Mouse (Mus musculus) midbrain, embryonic 12.5 days (tissue): ENCODE results near the gene C1qtnf9. TPM values are rescaled to one million over a fixed set of nuclear protein-coding genes. Genes with fewer than 3 reads are reported as not detected.

Source experiments
- ATAC-seq: fragments of 200-750 bp; cut with Nextera tagmentation; 2 replicates; pipeline ENCODE4 v1.8.0; 2017; ENCODE audit warnings: low read depth, moderate TSS enrichment, moderate library complexity; ENCODE audit not compliant: low FRiP score
- H3K27ac ChIP-seq: fragments of 300-500 bp; sonication (generic); replicated peaks from 2 replicates; pipeline ENCODE4 v1.5.1; 2016; ENCODE audit warnings: mild to moderate bottlenecking
- H3K27me3 ChIP-seq: fragments of 300-500 bp; sonication (generic); 2 replicates; pipeline ENCODE4 v1.6.1; 2016; ENCODE audit warnings: mild to moderate bottlenecking
- H3K36me3 ChIP-seq: fragments of 300-500 bp; sonication (generic); 2 replicates; pipeline ENCODE4 v1.6.1; 2016
- H3K4me1 ChIP-seq: fragments of 300-500 bp; sonication (generic); 2 replicates; pipeline ENCODE4 v1.6.1; 2016
- H3K4me2 ChIP-seq: fragments of 300-500 bp; sonication (generic); replicated peaks from 2 replicates; pipeline ENCODE4 v1.6.1; 2016; ENCODE audit warnings: mild to moderate bottlenecking, moderate library complexity
- H3K4me3 ChIP-seq: fragments of 300-500 bp; sonication (generic); 2 replicates; pipeline ENCODE4 v1.5.1; 2016; ENCODE audit warnings: mild to moderate bottlenecking
- H3K9ac ChIP-seq: fragments of 300-500 bp; sonication (generic); replicated peaks from 2 replicates; pipeline ENCODE4 v1.6.1; 2016; ENCODE audit warnings: mild to moderate bottlenecking, moderate library complexity
- H3K9me3 ChIP-seq: fragments of 300-500 bp; sonication (generic); 2 replicates; pipeline ENCODE4 v1.6.1; 2016; ENCODE audit warnings: mild to moderate bottlenecking
- WGBS: fragments of 180-500 bp; shearing (Covaris S2); methylation state at CpG from one replicate; pipeline ENCODE4 v1.1.7; 2016; 5-methylcytosine and 5-hydroxymethylcytosine counted together
- polyA plus RNA-seq: library from polyadenylated mRNA; unstranded; fragments of >200 nt; fragmentation: Nextera tagmentation; extraction: Ambion mirVana; gene quantifications from 2 replicates; pipeline ENCODE4 v1.2.1, GENCODE M21; 2016

C1qtnf9 gene
- polyA plus RNA-seq, 1 experiment from 2014 or later = 0.20 TPM

- Histone ChIP-seq H3K9ac (no peak overlapping the region), H3K4me2 (no peak overlapping the region), H3K9me3 (no peaks in the 10 kb centered on the region), H3K27me3 (no peaks in the 10 kb centered on the region), H3K4me1 (peaks cover 64% of the 10 kb centered on the region), H3K27ac (0 out of 2 replicates have a peak overlapping the region, but pooled peaks have one; percentile 26), H3K4me3 (no peak overlapping the region), H3K36me3 (0 out of 2 replicates have a peak, but pooled peaks cover 6% of the 10 kb centered on the region)
- ATAC-seq = no peak
- WGBS = 63% methylated on average over 10 of the region's 10 CpGs
Observed at GRCm38 (mm10) chr14:60738434-60738938, 29.4 kb upstream of the C1qtnf9 start.

- no peak for ATAC-seq
- Histone ChIP-seq H3K4me1 (peaks cover 59% of the 10 kb centered on the region), H3K4me3 (no peak overlapping the region), H3K9me3 (no peaks in the 10 kb centered on the region), H3K27ac (no peak overlapping the region), H3K27me3 (no peaks in the 10 kb centered on the region), H3K4me2 (no peak overlapping the region), H3K36me3 (0 out of 2 replicates have a peak, but pooled peaks cover 6% of the 10 kb centered on the region), H3K9ac (no peak overlapping the region)
- WGBS = 31% methylated on average over 3 of the region's 9 CpGs
Observed at GRCm38 (mm10) chr14:60739155-60739554, 28.8 kb upstream of the C1qtnf9 start.

GRCm38 (mm10) chr14:60739616-60740015 lies 28.3 kb upstream of the C1qtnf9 start:
- Histone ChIP-seq H3K9me3 (no peaks in the 10 kb centered on the region), H3K27ac (no peak overlapping the region), H3K4me1 (peaks cover 59% of the 10 kb centered on the region), H3K4me2 (no peak overlapping the region), H3K4me3 (no peak overlapping the region), H3K9ac (no peak overlapping the region), H3K27me3 (no peaks in the 10 kb centered on the region), H3K36me3 (0 out of 2 replicates have a peak, but pooled peaks cover 6% of the 10 kb centered on the region)
- WGBS = 74% methylated on average over 12 of the region's 12 CpGs
- ATAC-seq = no peak

GRCm38 (mm10) chr14:60740507-60740906 lies 27.4 kb upstream of the C1qtnf9 start:
- H3K27ac ChIP-seq = no peak overlapping the region
- 86% methylated on average over 5 of the region's 5 CpGs for WGBS
- peaks cover 52% of the 10 kb centered on the region for H3K4me1 ChIP-seq
- no peaks in the 10 kb centered on the region for H3K27me3 ChIP-seq
- H3K9ac ChIP-seq = no peak overlapping the region
- H3K4me3 ChIP-seq = no peak overlapping the region
- H3K36me3 ChIP-seq = peaks cover 14% of the 10 kb centered on the region
- H3K4me2 ChIP-seq = no peak overlapping the region
- no peak for ATAC-seq
- no peaks in the 10 kb centered on the region for H3K9me3 ChIP-seq

- H3K27ac ChIP-seq = peak overlapping the region; percentile 6; the same call in 1 of the 2 replicates
- ATAC-seq = no peak
- WGBS = 84% methylated on average over 8 of the region's 8 CpGs
Observed at GRCm38 (mm10) chr14:60741033-60741432, 26.9 kb upstream of the C1qtnf9 start.

GRCm38 (mm10) chr14:60741490-60741981 lies 26.4 kb upstream of the C1qtnf9 start:
- no peak for ATAC-seq
- no peaks in the 10 kb centered on the region for H3K9me3 ChIP-seq
- H3K36me3 ChIP-seq = peaks cover 24% of the 10 kb centered on the region
- WGBS = 90% methylated on average over 6 of the region's 6 CpGs
- H3K9ac ChIP-seq = no peak overlapping the region
- no peak overlapping the region for H3K4me2 ChIP-seq
- no peak overlapping the region for H3K4me3 ChIP-seq
- no peaks in the 10 kb centered on the region for H3K27me3 ChIP-seq
- peaks cover 42% of the 10 kb centered on the region for H3K4me1 ChIP-seq
- H3K27ac ChIP-seq = peak overlapping the region; percentile 6; the same call in 1 of the 2 replicates

More at GRCm38 (mm10) chr14:60741033-60741432, 26.9 kb upstream of the C1qtnf9 start:
- Histone ChIP-seq H3K9me3 (no peaks in the 10 kb centered on the region), H3K4me1 (peaks cover 47% of the 10 kb centered on the region), H3K9ac (no peak overlapping the region), H3K36me3 (peaks cover 19% of the 10 kb centered on the region), H3K27me3 (no peaks in the 10 kb centered on the region), H3K4me3 (no peak overlapping the region), H3K4me2 (no peak overlapping the region)

- H3K4me2 ChIP-seq = no peak overlapping the region
- 80% methylated on average over 9 of the region's 9 CpGs for WGBS
- H3K9me3 ChIP-seq = no peaks in the 10 kb centered on the region
- ATAC-seq = no peak
- peaks cover 44% of the 10 kb centered on the region for H3K36me3 ChIP-seq
- H3K27ac ChIP-seq = no peak overlapping the region
- H3K27me3 ChIP-seq = no peaks in the 10 kb centered on the region
- H3K4me3 ChIP-seq = no peak overlapping the region
- H3K4me1 ChIP-seq = peaks cover 21% of the 10 kb centered on the region; the same call in 1 of the 2 replicates
- H3K9ac ChIP-seq = no peak overlapping the region
Observed at GRCm38 (mm10) chr14:60743681-60744080, 24.3 kb upstream of the C1qtnf9 start.

- H3K36me3 ChIP-seq = peaks cover 59% of the 10 kb centered on the region
- H3K27me3 ChIP-seq = no peaks in the 10 kb centered on the region
- no peaks in the 10 kb centered on the region for H3K9me3 ChIP-seq
- WGBS = 94% methylated on average over 6 of the region's 6 CpGs
- H3K4me1 ChIP-seq = peaks cover 16% of the 10 kb centered on the region; the same call in 1 of the 2 replicates
- H3K9ac ChIP-seq = no peak overlapping the region
- H3K4me3 ChIP-seq = no peak overlapping the region
- no peak for ATAC-seq
- H3K4me2 ChIP-seq = no peak overlapping the region
- no peak overlapping the region for H3K27ac ChIP-seq
Observed at GRCm38 (mm10) chr14:60745201-60745600, 22.7 kb upstream of the C1qtnf9 start.

GRCm38 (mm10) chr14:60746141-60746540 lies 21.8 kb upstream of the C1qtnf9 start:
- H3K4me2 ChIP-seq = no peak overlapping the region
- peaks cover 69% of the 10 kb centered on the region for H3K36me3 ChIP-seq
- no peak for ATAC-seq
- H3K4me1 ChIP-seq = peaks cover 13% of the 10 kb centered on the region; the same call in 1 of the 2 replicates
- no peak overlapping the region for H3K4me3 ChIP-seq
- no peaks in the 10 kb centered on the region for H3K9me3 ChIP-seq
- no peak overlapping the region for H3K27ac ChIP-seq
- no peak overlapping the region for H3K9ac ChIP-seq
- no peaks in the 10 kb centered on the region for H3K27me3 ChIP-seq
- WGBS = 94% methylated on average over 10 of the region's 10 CpGs

- Histone ChIP-seq H3K4me3 (no peak overlapping the region), H3K4me1 (peaks cover 7% of the 10 kb centered on the region; the same call in 1 of the 2 replicates), H3K27me3 (no peaks in the 10 kb centered on the region), H3K27ac (no peak overlapping the region), H3K36me3 (peaks cover 72% of the 10 kb centered on the region), H3K9ac (no peak overlapping the region), H3K4me2 (no peak overlapping the region), H3K9me3 (no peaks in the 10 kb centered on the region)
- ATAC-seq = no peak
- WGBS = 92% methylated on average over 21 of the region's 21 CpGs
Observed at GRCm38 (mm10) chr14:60747154-60747870, 20.6 kb upstream of the C1qtnf9 start.

- no peak overlapping the region for H3K4me3 ChIP-seq
- 92% methylated on average over 12 of the region's 12 CpGs for WGBS
- no peaks in the 10 kb centered on the region for H3K9me3 ChIP-seq
- no peak overlapping the region for H3K9ac ChIP-seq
- no peak for ATAC-seq
- H3K27me3 ChIP-seq = no peaks in the 10 kb centered on the region
- no peak overlapping the region for H3K27ac ChIP-seq
- H3K4me2 ChIP-seq = no peak overlapping the region
- peaks cover 91% of the 10 kb centered on the region for H3K36me3 ChIP-seq
- peaks cover 15% of the 10 kb centered on the region; the same call in 1 of the 2 replicates for H3K4me1 ChIP-seq
Observed at GRCm38 (mm10) chr14:60749880-60750279, 18.1 kb upstream of the C1qtnf9 start.

- no peak overlapping the region for H3K27ac ChIP-seq
- peaks cover 91% of the 10 kb centered on the region for H3K36me3 ChIP-seq
Observed at GRCm38 (mm10) chr14:60751581-60751980, 16.4 kb upstream of the C1qtnf9 start.

More at GRCm38 (mm10) chr14:60751581-60751980, 16.4 kb upstream of the C1qtnf9 start:
- ATAC-seq = no peak
- Histone ChIP-seq H3K4me3 (no peak overlapping the region), H3K4me1 (peaks cover 15% of the 10 kb centered on the region; the same call in 1 of the 2 replicates), H3K9ac (no peak overlapping the region), H3K9me3 (no peaks in the 10 kb centered on the region), H3K4me2 (no peak overlapping the region), H3K27me3 (no peaks in the 10 kb centered on the region)
- WGBS = 95% methylated on average over 16 of the region's 16 CpGs
